Mouse (Mus musculus): ENCODE results near the gene Mcur1. TPM values are rescaled to one million over a fixed set of nuclear protein-coding genes. Genes with fewer than 3 reads are reported as not detected.

Mcur1 gene
- polyA plus RNA-seq, 1 experiment from 2014 or later: 9.5 TPM

DNA sequence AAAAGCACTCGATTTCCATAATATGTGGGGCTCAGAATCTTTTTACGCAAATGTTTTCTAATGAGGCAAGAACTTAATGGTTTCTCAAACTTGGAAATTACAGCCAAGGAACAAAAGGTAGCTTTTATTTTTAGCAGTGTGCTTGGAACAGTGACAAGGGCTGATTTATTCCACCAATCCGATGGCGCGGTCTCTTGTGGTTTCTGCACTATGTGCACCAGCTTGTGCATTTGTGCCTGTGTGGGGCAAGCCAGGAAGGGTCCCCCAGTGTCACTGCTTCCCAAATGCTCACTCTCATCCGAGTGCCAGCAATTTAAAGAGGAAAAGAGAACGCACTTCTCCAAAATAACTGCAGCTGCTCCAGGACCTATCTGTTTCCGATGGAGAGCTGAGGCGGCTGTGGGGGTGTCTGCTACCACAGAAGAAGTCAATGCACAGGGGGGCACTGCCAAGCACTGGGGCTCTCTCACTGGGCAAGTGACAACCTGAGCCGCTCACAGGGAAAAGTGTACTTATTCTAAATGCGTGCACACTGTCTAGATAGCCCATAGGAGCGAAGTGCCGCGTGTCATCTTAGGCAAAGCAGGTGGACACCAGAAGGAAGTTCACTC lies 19.7 kb downstream of the Mcur1 start:
- Histone ChIP-seq H3K36me3 (replicated peaks; ENCODE audit: control insufficient read depth, insufficient read depth) (0 out of 2 replicates have a peak, but pooled peaks cover 11% of the 10 kb centered on the region), H3K27me3 (ENCODE audit: control insufficient read depth, insufficient read depth, low read length) (no peaks in the 10 kb centered on the region), H3K4me3 (replicated peaks; ENCODE audit: low read length) (no peak overlapping the region), H3K9ac (no peak overlapping the region), H3K4me1 (replicated peaks; ENCODE audit: control insufficient read depth, insufficient read depth, low read length) (peaks cover 12% of the 10 kb centered on the region), H3K4me2 (replicated peaks) (no peak overlapping the region), H3K9me3 (ENCODE audit: control insufficient read depth, low read length) (no peaks in the 10 kb centered on the region), H3K27ac (no peak overlapping the region)
- DNase-seq (ENCODE audit: low spot score) (no peak), ATAC-seq (ENCODE audit: low FRiP score) (no peak)
- 79% methylated on average over 14 of the region's 14 CpGs for WGBS

GRCm38 (mm10) chr13:43539409-43539808 lies 20.6 kb downstream of the Mcur1 start:
- Histone ChIP-seq H3K9ac (no peak overlapping the region), H3K4me3 (replicated peaks; ENCODE audit: low read length) (no peak overlapping the region), H3K4me2 (replicated peaks) (no peak overlapping the region), H3K36me3 (replicated peaks; ENCODE audit: control insufficient read depth, insufficient read depth) (0 out of 2 replicates have a peak, but pooled peaks cover 8% of the 10 kb centered on the region), H3K9me3 (ENCODE audit: control insufficient read depth, low read length) (no peaks in the 10 kb centered on the region), H3K27me3 (ENCODE audit: control insufficient read depth, insufficient read depth, low read length) (no peaks in the 10 kb centered on the region), H3K4me1 (replicated peaks; ENCODE audit: control insufficient read depth, insufficient read depth, low read length) (peaks cover 12% of the 10 kb centered on the region), H3K27ac (no peak overlapping the region)
- no peak for DNase-seq (ENCODE audit: low spot score)
- ATAC-seq (ENCODE audit: low FRiP score): no peak
- WGBS: 88% methylated on average over 3 of the region's 3 CpGs

- no peak overlapping the region for H3K9ac ChIP-seq
- no peaks in the 10 kb centered on the region for H3K9me3 ChIP-seq (ENCODE audit: control insufficient read depth, low read length)
- H3K4me2 ChIP-seq (replicated peaks): no peak overlapping the region
- H3K36me3 ChIP-seq (replicated peaks; ENCODE audit: control insufficient read depth, insufficient read depth): no peaks in the 10 kb centered on the region
- ATAC-seq (ENCODE audit: low FRiP score) (no peak), DNase-seq (ENCODE audit: low spot score) (no peak)
- H3K27me3 ChIP-seq (ENCODE audit: control insufficient read depth, insufficient read depth, low read length): no peaks in the 10 kb centered on the region
- no peak overlapping the region for H3K4me3 ChIP-seq (replicated peaks; ENCODE audit: low read length)
- H3K4me1 ChIP-seq (replicated peaks; ENCODE audit: control insufficient read depth, insufficient read depth, low read length): peaks cover 12% of the 10 kb centered on the region
- WGBS: 75% methylated on average over 6 of the region's 6 CpGs
- no peak overlapping the region for H3K27ac ChIP-seq
Measured at GRCm38 (mm10) chr13:43537854-43538253, 22.1 kb downstream of the Mcur1 start.

GRCm38 (mm10) chr13:43534015-43534414 lies 26.0 kb downstream of the Mcur1 start:
- Histone ChIP-seq H3K4me3 (replicated peaks; ENCODE audit: low read length) (no peak overlapping the region), H3K27me3 (ENCODE audit: control insufficient read depth, insufficient read depth, low read length) (no peaks in the 10 kb centered on the region), H3K9ac (no peak overlapping the region), H3K4me1 (replicated peaks; ENCODE audit: control insufficient read depth, insufficient read depth, low read length) (peaks cover 24% of the 10 kb centered on the region), H3K27ac (no peak overlapping the region), H3K36me3 (replicated peaks; ENCODE audit: control insufficient read depth, insufficient read depth) (no peaks in the 10 kb centered on the region), H3K9me3 (ENCODE audit: control insufficient read depth, low read length) (no peaks in the 10 kb centered on the region), H3K4me2 (replicated peaks) (no peak overlapping the region)
- 80% methylated on average over 4 of the region's 4 CpGs for WGBS
- ATAC-seq (ENCODE audit: low FRiP score) (no peak), DNase-seq (ENCODE audit: low spot score) (no peak)

GRCm38 (mm10) chr13:43530832-43531693 lies 28.9 kb downstream of the Mcur1 start:
- H3K4me3 ChIP-seq (replicated peaks; ENCODE audit: low read length): no peak overlapping the region
- DNase-seq (ENCODE audit: low spot score): peak; percentile 77
- ATAC-seq (ENCODE audit: low FRiP score): peak; percentile 91
- H3K4me2 ChIP-seq (replicated peaks): peak overlapping the region; percentile 45
- no peaks in the 10 kb centered on the region for H3K27me3 ChIP-seq (ENCODE audit: control insufficient read depth, insufficient read depth, low read length)
- H3K9ac ChIP-seq: peak overlapping the region; percentile 20; the same call in 1 of the 2 replicates
- peaks cover 24% of the 10 kb centered on the region for H3K4me1 ChIP-seq (replicated peaks; ENCODE audit: control insufficient read depth, insufficient read depth, low read length)
- H3K36me3 ChIP-seq (replicated peaks; ENCODE audit: control insufficient read depth, insufficient read depth): no peaks in the 10 kb centered on the region
- WGBS: 4% methylated on average over 13 of the region's 13 CpGs
- peak overlapping the region; percentile 74 for H3K27ac ChIP-seq
- H3K9me3 ChIP-seq (ENCODE audit: control insufficient read depth, low read length): no peaks in the 10 kb centered on the region

GRCm38 (mm10) chr13:43530129-43530831 lies 29.7 kb downstream of the Mcur1 start:
- Histone ChIP-seq H3K4me1 (replicated peaks; ENCODE audit: control insufficient read depth, insufficient read depth, low read length) (peaks cover 30% of the 10 kb centered on the region), H3K9ac (no peak overlapping the region), H3K4me2 (replicated peaks) (no peak overlapping the region; the same call in 1 of the 2 replicates), H3K27me3 (ENCODE audit: control insufficient read depth, insufficient read depth, low read length) (no peaks in the 10 kb centered on the region), H3K27ac (peak overlapping the region; percentile 74), H3K4me3 (replicated peaks; ENCODE audit: low read length) (no peak overlapping the region), H3K36me3 (replicated peaks; ENCODE audit: control insufficient read depth, insufficient read depth) (no peaks in the 10 kb centered on the region), H3K9me3 (ENCODE audit: control insufficient read depth, low read length) (no peaks in the 10 kb centered on the region)
- DNase-seq (ENCODE audit: low spot score) (no peak), ATAC-seq (ENCODE audit: low FRiP score) (no peak)
- 53% methylated on average over 14 of the region's 14 CpGs for WGBS

- H3K36me3 ChIP-seq (replicated peaks; ENCODE audit: control insufficient read depth, insufficient read depth): no peaks in the 10 kb centered on the region
- WGBS: 84% methylated on average over 5 of the region's 5 CpGs
- DNase-seq (ENCODE audit: low spot score) (no peak), ATAC-seq (ENCODE audit: low FRiP score) (no peak)
- no peaks in the 10 kb centered on the region for H3K27me3 ChIP-seq (ENCODE audit: control insufficient read depth, insufficient read depth, low read length)
- no peak overlapping the region for H3K27ac ChIP-seq
- H3K4me2 ChIP-seq (replicated peaks): no peak overlapping the region
- H3K4me1 ChIP-seq (replicated peaks; ENCODE audit: control insufficient read depth, insufficient read depth, low read length): peaks cover 23% of the 10 kb centered on the region
- H3K9ac ChIP-seq: no peak overlapping the region
- no peaks in the 10 kb centered on the region for H3K9me3 ChIP-seq (ENCODE audit: control insufficient read depth, low read length)
- H3K4me3 ChIP-seq (replicated peaks; ENCODE audit: low read length): no peak overlapping the region
Measured at GRCm38 (mm10) chr13:43526289-43526688, 33.7 kb downstream of the Mcur1 start.

DNA sequence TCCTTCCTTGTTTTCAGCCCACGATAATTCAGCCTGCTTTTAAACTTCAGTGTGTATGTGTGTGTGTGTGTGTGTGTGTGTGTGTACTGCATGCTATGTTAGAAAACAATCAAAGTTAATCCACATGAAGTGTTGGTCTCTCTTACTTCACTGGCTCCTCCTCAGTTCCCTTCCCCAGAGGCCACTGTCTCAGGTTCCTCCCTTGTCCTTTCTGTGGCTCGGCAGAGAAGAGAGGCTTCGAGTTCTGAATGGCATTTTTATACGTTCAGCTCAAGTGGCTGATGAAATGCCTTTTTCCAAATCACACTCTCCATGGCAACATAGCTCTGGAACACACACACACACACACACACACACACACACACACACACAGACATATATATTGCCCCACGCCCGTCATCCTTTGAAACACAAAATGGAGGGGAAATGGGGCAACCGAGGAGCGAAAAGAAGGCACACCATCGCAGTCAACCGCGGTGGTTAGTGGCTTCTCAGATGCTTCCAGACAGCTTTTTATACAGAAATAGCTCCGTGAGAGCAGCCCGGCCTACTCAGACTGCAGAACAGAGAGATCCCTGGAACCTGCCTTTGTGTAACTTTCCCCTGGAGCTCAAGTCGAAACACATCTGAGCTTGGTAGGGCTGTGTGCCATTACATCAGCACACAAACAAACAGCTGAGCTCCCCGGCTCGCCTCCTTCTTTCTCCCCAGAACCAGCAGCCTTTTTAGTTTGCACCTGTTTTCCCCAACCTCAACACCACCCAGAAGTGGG lies 34.4 kb downstream of the Mcur1 start:
- no peaks in the 10 kb centered on the region for H3K36me3 ChIP-seq (replicated peaks; ENCODE audit: control insufficient read depth, insufficient read depth)
- H3K9ac ChIP-seq: no peak overlapping the region
- WGBS: 50% methylated on average over 16 of the region's 16 CpGs
- peaks cover 16% of the 10 kb centered on the region for H3K4me1 ChIP-seq (replicated peaks; ENCODE audit: control insufficient read depth, insufficient read depth, low read length)
- DNase-seq (ENCODE audit: low spot score) (no peak), ATAC-seq (ENCODE audit: low FRiP score) (peak; percentile 31; the same call in 1 of the 2 replicates)
- peak overlapping the region; percentile 62 for H3K27ac ChIP-seq
- no peaks in the 10 kb centered on the region for H3K9me3 ChIP-seq (ENCODE audit: control insufficient read depth, low read length)
- H3K4me3 ChIP-seq (replicated peaks; ENCODE audit: low read length): no peak overlapping the region
- H3K27me3 ChIP-seq (ENCODE audit: control insufficient read depth, insufficient read depth, low read length): no peaks in the 10 kb centered on the region
- no peak overlapping the region for H3K4me2 ChIP-seq (replicated peaks)
